Mouse (Mus musculus) heart, postnatal 0 days (tissue): ENCODE measurements around the gene Rpgrip1.

Experiments used
- CTCF ChIP-seq: IDR thresholded peaks from 2 replicates; pipeline ENCODE4 v1.5.1; 2016; ENCODE audit warnings: antibody characterized with exemption, control low read depth, low read depth
- EP300 ChIP-seq: IDR thresholded peaks from 2 replicates; pipeline ENCODE4 v1.6.1; 2016; ENCODE audit warnings: antibody characterized with exemption, low read depth

DNA sequence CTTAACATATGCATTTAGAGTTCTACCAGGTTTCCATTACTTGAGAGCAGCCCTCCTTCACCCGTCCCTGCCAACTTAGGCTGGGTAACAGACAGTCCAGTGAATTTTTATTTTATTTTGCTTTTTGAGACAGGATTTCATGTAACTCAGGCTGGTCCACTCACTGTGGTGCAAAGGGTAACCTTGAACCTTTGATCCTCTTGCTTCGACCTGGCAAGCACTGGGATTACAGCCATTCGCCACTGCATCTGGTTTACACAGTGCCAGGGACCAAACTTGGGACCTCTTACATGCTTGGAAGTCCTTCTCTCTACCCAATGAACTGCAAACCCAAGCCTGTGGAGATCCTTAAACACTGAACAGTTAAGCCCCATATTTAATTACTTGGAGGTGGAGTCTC is 14.1 kb downstream of the Rpgrip1 start:
- TF ChIP-seq EP300 (no peak), CTCF (no peak)
